Mouse (Mus musculus) testis, postnatal 10 days (tissue): ENCODE data around the gene 2310007B03Rik.
A peak's percentile ranks its signal among the peaks of the same experiment; 100 is the strongest.

ENCODE experiments used
- DNase-seq: peaks from one replicate; pipeline ENCODE4 v3.0.0; 2021; ENCODE audit warnings: low spot score

Gene 2310007B03Rik

DNA sequence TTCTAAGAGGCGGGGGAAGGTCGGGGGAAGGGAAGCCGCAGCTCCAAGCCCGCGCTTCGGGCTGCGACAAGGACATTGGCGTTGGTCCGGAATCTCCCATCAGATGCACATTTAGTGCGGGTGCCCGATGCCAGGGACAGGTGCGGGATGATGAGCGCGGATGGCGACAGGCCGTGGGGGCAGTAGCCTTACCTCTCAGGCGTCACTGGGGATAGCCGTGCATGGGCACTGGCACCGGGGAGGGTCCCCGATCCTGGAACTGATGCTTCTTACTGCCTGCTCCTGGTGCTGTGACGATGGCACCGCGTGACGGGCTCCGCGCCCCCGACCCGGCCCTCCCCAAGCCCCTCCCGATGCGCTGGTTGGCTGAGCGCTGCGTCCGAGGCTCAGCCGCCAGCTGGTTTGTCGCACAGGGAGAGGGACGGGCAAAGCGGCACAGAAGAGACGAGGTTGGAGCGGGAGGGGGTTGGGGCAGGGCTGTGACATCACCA is 59.1 kb downstream of the 2310007B03Rik start, which contains the start of gene Kif1a:
Kif1a (minus strand) TSS at position 381 of the 491 bp plus-strand sequence.
- peak; percentile 49 for DNase-seq
